Mouse (Mus musculus) midbrain, postnatal 0 days (tissue): ENCODE results near the gene Creb3l4. TPM values are rescaled to one million over a fixed set of nuclear protein-coding genes. Genes with fewer than 3 reads are reported as not detected.
"Not testable (repeated sequence)": the region's sequence is repeated elsewhere in the genome, so short reads cannot be mapped to it uniquely, and the experiment has no call there.

Experiments used
- ATAC-seq: fragments of 200-750 bp; cut with Nextera tagmentation; 2 replicates; pipeline ENCODE4 v1.8.0; 2017; ENCODE audit warnings: moderate number of reproducible peaks, mild to moderate bottlenecking, moderate TSS enrichment, moderate library complexity; ENCODE audit not compliant: low FRiP score
- DNase-seq: peaks from one replicate; pipeline ENCODE4 v3.0.0-alpha.2; 2015; ENCODE audit warnings: low spot score
- H3K27ac ChIP-seq: fragments of 300-500 bp; sonication (generic); 2 replicates; pipeline ENCODE4 v1.5.1; 2014; ENCODE audit warnings: low read depth, mild to moderate bottlenecking, low read length, mixed read lengths
- H3K27me3 ChIP-seq: fragments of 300-500 bp; sonication (generic); 2 replicates; pipeline ENCODE4 v1.6.1; 2014; ENCODE audit warnings: low read length, control low read depth, mixed read lengths; ENCODE audit not compliant: insufficient read depth
- H3K36me3 ChIP-seq: fragments of 300-500 bp; sonication (generic); 2 replicates; pipeline ENCODE4 v1.6.1; 2014; ENCODE audit warnings: low read length, control low read depth, mixed read lengths; ENCODE audit not compliant: insufficient read depth
- H3K4me1 ChIP-seq: fragments of 300-500 bp; sonication (generic); 2 replicates; pipeline ENCODE4 v1.6.1; 2014; ENCODE audit warnings: mild to moderate bottlenecking, control low read depth, antibody characterized with exemption, low read length, mixed read lengths; ENCODE audit not compliant: insufficient read depth
- H3K4me2 ChIP-seq: fragments of 300-500 bp; sonication (generic); 2 replicates; pipeline ENCODE4 v1.6.1; 2014; ENCODE audit warnings: low read depth, mild to moderate bottlenecking, low read length, mixed read lengths; ENCODE audit not compliant: poor library complexity, severe bottlenecking
- H3K4me3 ChIP-seq: fragments of 300-500 bp; sonication (generic); 2 replicates; pipeline ENCODE4 v1.5.1; 2014; ENCODE audit warnings: low read depth, mild to moderate bottlenecking, low read length, moderate library complexity
- H3K9ac ChIP-seq: fragments of 300-500 bp; sonication (generic); replicated peaks from 2 replicates; pipeline ENCODE4 v1.6.1; 2014; ENCODE audit warnings: mild to moderate bottlenecking, low read length, moderate library complexity, mixed read lengths; ENCODE audit not compliant: poor library complexity, severe bottlenecking
- H3K9me3 ChIP-seq: fragments of 300-500 bp; sonication (generic); 2 replicates; pipeline ENCODE4 v1.6.1; 2016; ENCODE audit warnings: low read length, control low read depth
- CTCF ChIP-seq: IDR thresholded peaks from 2 replicates; pipeline ENCODE4 v1.5.1; 2016; ENCODE audit warnings: antibody characterized with exemption, mild to moderate bottlenecking
- WGBS: fragments of 180-500 bp; shearing (Covaris S2); extraction: QIAGEN DNeasy Blood & Tissue Kit; methylation state at CpG from one replicate; pipeline ENCODE4 v1.1.7; 2014; 5-methylcytosine and 5-hydroxymethylcytosine counted together
- polyA plus RNA-seq: library from polyadenylated mRNA; unstranded; fragments of >200 nt; fragmentation: Nextera tagmentation; extraction: Ambion mirVana; gene quantifications from 2 replicates; pipeline ENCODE4 v1.2.1, GENCODE M21; 2015
- total RNA-seq: library from RNA; depleted of rRNA; stranded (reverse); fragments of >200 nt; gene quantifications from 2 replicates; pipeline ENCODE4 v1.2.3, GENCODE M21; 2014

The Creb3l4 gene
- total and polyA plus RNA-seq, 2 experiments from 2014 or later = 0.77 to 1.7 TPM

DNA sequence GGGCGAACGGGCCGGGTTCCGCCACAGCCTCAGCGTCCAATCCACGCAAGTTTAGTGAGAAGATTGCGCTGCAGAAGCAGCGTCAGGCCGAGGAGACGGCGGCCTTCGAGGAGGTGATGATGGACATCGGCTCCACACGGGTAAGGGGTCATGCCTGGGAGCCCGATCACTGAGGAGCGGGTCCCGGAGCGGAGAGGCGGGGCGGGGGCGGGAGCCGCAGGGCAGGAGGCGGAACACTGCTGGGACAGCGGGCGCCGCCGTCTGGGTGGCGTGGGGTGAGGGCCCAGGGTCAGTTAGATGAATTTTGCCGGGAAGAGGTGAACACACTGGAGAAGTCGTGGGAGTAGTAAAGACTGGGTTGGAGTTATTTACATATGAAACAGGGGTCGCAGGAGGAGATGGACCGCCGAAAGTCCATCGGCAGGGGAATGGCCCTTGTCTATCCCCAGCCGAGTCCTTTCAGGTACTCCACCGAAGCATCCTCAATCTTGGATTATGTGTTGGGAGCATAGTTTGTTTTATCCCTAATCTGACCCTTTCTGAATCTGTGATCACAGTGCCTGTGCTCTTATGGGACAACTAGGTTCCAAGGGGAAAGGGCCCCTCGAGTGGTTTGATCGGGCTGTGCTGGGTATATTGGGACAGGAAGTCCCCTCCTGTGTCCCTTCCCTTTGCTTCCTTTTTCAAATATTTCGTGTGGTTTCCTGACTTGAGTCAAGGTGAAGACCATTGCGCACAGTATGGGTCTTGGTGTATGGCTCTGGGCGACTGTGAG is 11.3 kb upstream of the Creb3l4 start:
- under 1% methylated on average over 39 of the region's 41 CpGs for WGBS
- Histone ChIP-seq H3K27me3 (no peaks in the 10 kb centered on the region), H3K4me3 (peak overlapping the region; percentile 92), H3K9ac (peak overlapping the region; percentile 84), H3K36me3 (peaks cover 30% of the 10 kb centered on the region), H3K4me1 (peaks cover 9% of the 10 kb centered on the region), H3K4me2 (peak overlapping the region; percentile 81), H3K27ac (peak overlapping the region; percentile 88), H3K9me3 (no peaks in the 10 kb centered on the region)
- ATAC-seq = peak; percentile 45
- TF ChIP-seq CTCF = no peak
- no peak for DNase-seq

GRCm38 (mm10) chr3:90253653-90254418 is 10.5 kb upstream of the Creb3l4 start, which contains the start of gene Crtc2:
TSS of gene Crtc2 (plus strand) at chr3:90254163.
- ATAC-seq = peak; percentile 96
- Histone ChIP-seq H3K27me3 (no peaks in the 10 kb centered on the region), H3K4me1 (peaks cover 9% of the 10 kb centered on the region), H3K27ac (peak within 1 kb of the TSS; percentile 88), H3K4me3 (peak within 1 kb of the TSS; percentile 92), H3K9ac (peak within 1 kb of the TSS; percentile 84), H3K9me3 (no peaks in the 10 kb centered on the region), H3K36me3 (peaks cover 23% of the 10 kb centered on the region), H3K4me2 (peak within 1 kb of the TSS; percentile 81)
- 1% methylated on average over 39 of the region's 40 CpGs for WGBS
- peak; percentile 98 for DNase-seq
- TF ChIP-seq CTCF = no peak

DNA sequence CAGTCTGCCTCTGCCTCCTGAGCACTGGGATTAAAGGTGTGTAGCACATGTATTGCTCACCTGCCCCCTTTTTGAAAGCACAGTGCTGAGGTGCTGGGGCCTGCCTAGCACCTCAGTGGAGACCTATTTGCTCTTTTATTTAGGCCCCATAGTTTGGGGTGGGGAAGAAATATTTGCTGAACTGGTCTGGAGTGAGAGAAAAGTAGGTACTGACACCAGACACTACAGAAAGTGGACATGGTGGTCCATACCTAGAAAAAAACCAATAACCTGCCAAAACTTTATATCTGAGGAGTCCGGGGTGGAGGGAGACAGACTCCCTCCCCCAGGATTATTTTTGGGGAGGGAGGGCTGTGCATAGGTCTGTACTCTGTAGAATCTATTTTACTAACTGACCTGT is 9.9 kb upstream of the Creb3l4 start:
- not testable (repeated sequence) for DNase-seq, H3K9ac ChIP-seq, H3K27ac ChIP-seq, H3K4me1 ChIP-seq, H3K9me3 ChIP-seq, ATAC-seq, H3K4me3 ChIP-seq, H3K27me3 ChIP-seq
- peaks cover 17% of the 10 kb centered on the region for H3K36me3 ChIP-seq
- peak overlapping the region; percentile 81; the same call in 1 of the 2 replicates for H3K4me2 ChIP-seq
- WGBS = 77% methylated on average over 1 of the region's 1 CpGs

DNA sequence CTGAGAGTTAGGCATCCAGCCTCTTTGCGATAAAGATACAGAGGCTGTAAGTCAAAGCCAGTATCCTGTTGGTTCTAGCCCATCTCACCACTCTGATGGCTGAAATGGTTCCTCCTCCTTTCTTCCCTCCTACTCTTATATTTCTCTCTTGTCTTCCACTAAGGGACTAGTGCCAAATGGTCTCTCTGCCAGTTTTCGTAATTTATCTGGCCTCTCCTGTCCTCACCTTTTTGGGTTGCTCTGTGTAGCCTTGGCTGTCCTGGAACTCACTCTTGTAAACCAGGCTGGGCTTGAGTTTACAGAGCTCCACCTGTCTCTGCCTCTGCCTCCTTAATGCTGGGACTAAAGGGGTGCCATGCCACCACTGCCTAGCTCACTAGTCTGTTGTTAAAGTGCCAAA is 9.3 kb upstream of the Creb3l4 start:
- not testable (repeated sequence) for H3K9me3 ChIP-seq, H3K4me1 ChIP-seq, H3K27me3 ChIP-seq, H3K9ac ChIP-seq, H3K27ac ChIP-seq, H3K4me3 ChIP-seq, DNase-seq, ATAC-seq, H3K4me2 ChIP-seq
- 95% methylated on average over 2 of the region's 2 CpGs for WGBS
- peaks cover 17% of the 10 kb centered on the region for H3K36me3 ChIP-seq

GRCm38 (mm10) chr3:90251731-90252226 is 8.5 kb upstream of the Creb3l4 start:
- not testable (repeated sequence) for H3K9me3 ChIP-seq, H3K27ac ChIP-seq, ATAC-seq, DNase-seq, H3K4me3 ChIP-seq, H3K9ac ChIP-seq, H3K36me3 ChIP-seq, H3K27me3 ChIP-seq, H3K4me2 ChIP-seq, H3K4me1 ChIP-seq
- 93% methylated on average over 9 of the region's 12 CpGs for WGBS

GRCm38 (mm10) chr3:90250791-90251190 is 7.5 kb upstream of the Creb3l4 start:
- H3K9ac ChIP-seq = no peak overlapping the region
- peaks cover 8% of the 10 kb centered on the region; the same call in 1 of the 2 replicates for H3K36me3 ChIP-seq
- DNase-seq (no peak), ATAC-seq (no peak)
- no peak overlapping the region for H3K4me3 ChIP-seq
- H3K27me3 ChIP-seq = no peaks in the 10 kb centered on the region
- no peak overlapping the region for H3K4me2 ChIP-seq
- no peak overlapping the region for H3K27ac ChIP-seq
- no peak for TF ChIP-seq CTCF
- 87% methylated on average over 6 of the region's 6 CpGs for WGBS
- H3K9me3 ChIP-seq = no peaks in the 10 kb centered on the region
- peaks cover 9% of the 10 kb centered on the region for H3K4me1 ChIP-seq
